Mouse (Mus musculus): ENCODE results near the gene Dhrs9. TPM values are rescaled to one million over a fixed set of nuclear protein-coding genes. Genes with fewer than 3 reads are reported as not detected.

The Dhrs9 gene
- polyA plus RNA-seq, 1 experiment from 2014 or later = not detected

- WGBS = 86% methylated on average over 1 of the region's 1 CpGs
- no peak overlapping the region for H3K9ac ChIP-seq (replicated peaks; ENCODE audit: low read length)
- H3K4me2 ChIP-seq (ENCODE audit: low read depth, low read length) = no peak overlapping the region
- H3K36me3 ChIP-seq (replicated peaks; ENCODE audit: control insufficient read depth, insufficient read depth, low read depth, low read length) = no peaks in the 10 kb centered on the region
- ATAC-seq (replicated peaks; ENCODE audit: insufficient number of reproducible peaks, low FRiP score, low TSS enrichment, low read depth) (no peak), DNase-seq (ENCODE audit: low spot score) (no peak)
- no peaks in the 10 kb centered on the region for H3K27me3 ChIP-seq (ENCODE audit: control insufficient read depth, insufficient read depth, low read length)
- no peak overlapping the region for H3K27ac ChIP-seq (replicated peaks; ENCODE audit: low read depth, low read length)
- no peak overlapping the region for H3K4me3 ChIP-seq (ENCODE audit: low read depth, low read length)
- H3K9me3 ChIP-seq (replicated peaks; ENCODE audit: control insufficient read depth, low read length) = no peaks in the 10 kb centered on the region
- H3K4me1 ChIP-seq (ENCODE audit: control insufficient read depth, insufficient read depth, low read length) = no peaks in the 10 kb centered on the region
Measured at GRCm38 (mm10) chr2:69426081-69426480, 45.8 kb downstream of the Dhrs9 start.

GRCm38 (mm10) chr2:69427141-69427540, 46.9 kb downstream of the Dhrs9 start:
- no peaks in the 10 kb centered on the region for H3K27me3 ChIP-seq (ENCODE audit: control insufficient read depth, insufficient read depth, low read length)
- no peaks in the 10 kb centered on the region for H3K4me1 ChIP-seq (ENCODE audit: control insufficient read depth, insufficient read depth, low read length)
- 86% methylated on average over 10 of the region's 10 CpGs for WGBS
- H3K36me3 ChIP-seq (replicated peaks; ENCODE audit: control insufficient read depth, insufficient read depth, low read depth, low read length) = no peaks in the 10 kb centered on the region
- no peak overlapping the region for H3K4me2 ChIP-seq (ENCODE audit: low read depth, low read length)
- H3K4me3 ChIP-seq (ENCODE audit: low read depth, low read length) = no peak overlapping the region
- no peak overlapping the region for H3K27ac ChIP-seq (replicated peaks; ENCODE audit: low read depth, low read length)
- no peaks in the 10 kb centered on the region for H3K9me3 ChIP-seq (replicated peaks; ENCODE audit: control insufficient read depth, low read length)
- no peak for DNase-seq (ENCODE audit: low spot score)
- H3K9ac ChIP-seq (replicated peaks; ENCODE audit: low read length) = no peak overlapping the region
- no peak for ATAC-seq (replicated peaks; ENCODE audit: insufficient number of reproducible peaks, low FRiP score, low TSS enrichment, low read depth)

- DNase-seq (ENCODE audit: low spot score) (peak; percentile 86), ATAC-seq (replicated peaks; ENCODE audit: insufficient number of reproducible peaks, low FRiP score, low TSS enrichment, low read depth) (no peak)
- H3K4me2 ChIP-seq (ENCODE audit: low read depth, low read length) = no peak overlapping the region
- WGBS = 36% methylated on average over 3 of the region's 3 CpGs
- no peaks in the 10 kb centered on the region for H3K9me3 ChIP-seq (replicated peaks; ENCODE audit: control insufficient read depth, low read length)
- H3K9ac ChIP-seq (replicated peaks; ENCODE audit: low read length) = no peak overlapping the region
- no peak overlapping the region for H3K4me3 ChIP-seq (ENCODE audit: low read depth, low read length)
- no peaks in the 10 kb centered on the region for H3K4me1 ChIP-seq (ENCODE audit: control insufficient read depth, insufficient read depth, low read length)
- no peaks in the 10 kb centered on the region for H3K27me3 ChIP-seq (ENCODE audit: control insufficient read depth, insufficient read depth, low read length)
- H3K27ac ChIP-seq (replicated peaks; ENCODE audit: low read depth, low read length) = no peak overlapping the region
- H3K36me3 ChIP-seq (replicated peaks; ENCODE audit: control insufficient read depth, insufficient read depth, low read depth, low read length) = no peaks in the 10 kb centered on the region
Measured at GRCm38 (mm10) chr2:69428116-69428515, 47.9 kb downstream of the Dhrs9 start.

GRCm38 (mm10) chr2:69441656-69442055, 61.4 kb downstream of the Dhrs9 start:
- Histone ChIP-seq H3K4me2 (ENCODE audit: low read depth, low read length) (no peak overlapping the region), H3K27me3 (ENCODE audit: control insufficient read depth, insufficient read depth, low read length) (no peaks in the 10 kb centered on the region), H3K4me1 (ENCODE audit: control insufficient read depth, insufficient read depth, low read length) (no peaks in the 10 kb centered on the region), H3K4me3 (ENCODE audit: low read depth, low read length) (no peak overlapping the region), H3K9ac (replicated peaks; ENCODE audit: low read length) (no peak overlapping the region), H3K36me3 (replicated peaks; ENCODE audit: control insufficient read depth, insufficient read depth, low read depth, low read length) (no peaks in the 10 kb centered on the region), H3K27ac (replicated peaks; ENCODE audit: low read depth, low read length) (no peak overlapping the region), H3K9me3 (replicated peaks; ENCODE audit: control insufficient read depth, low read length) (no peaks in the 10 kb centered on the region)
- ATAC-seq (replicated peaks; ENCODE audit: insufficient number of reproducible peaks, low FRiP score, low TSS enrichment, low read depth) (no peak), DNase-seq (ENCODE audit: low spot score) (no peak)
- WGBS = 60% methylated on average over 3 of the region's 3 CpGs

GRCm38 (mm10) chr2:69445896-69446472, 65.7 kb downstream of the Dhrs9 start:
- WGBS = 77% methylated on average over 4 of the region's 4 CpGs
- DNase-seq (ENCODE audit: low spot score) (peak; percentile 37), ATAC-seq (replicated peaks; ENCODE audit: insufficient number of reproducible peaks, low FRiP score, low TSS enrichment, low read depth) (no peak)
- H3K4me2 ChIP-seq (ENCODE audit: low read depth, low read length) = no peak overlapping the region
- no peaks in the 10 kb centered on the region for H3K27me3 ChIP-seq (ENCODE audit: control insufficient read depth, insufficient read depth, low read length)
- H3K4me3 ChIP-seq (ENCODE audit: low read depth, low read length) = no peak overlapping the region
- no peaks in the 10 kb centered on the region for H3K36me3 ChIP-seq (replicated peaks; ENCODE audit: control insufficient read depth, insufficient read depth, low read depth, low read length)
- H3K9me3 ChIP-seq (replicated peaks; ENCODE audit: control insufficient read depth, low read length) = no peaks in the 10 kb centered on the region
- no peak overlapping the region for H3K9ac ChIP-seq (replicated peaks; ENCODE audit: low read length)
- H3K27ac ChIP-seq (replicated peaks; ENCODE audit: low read depth, low read length) = no peak overlapping the region
- H3K4me1 ChIP-seq (ENCODE audit: control insufficient read depth, insufficient read depth, low read length) = no peaks in the 10 kb centered on the region

- Histone ChIP-seq H3K27me3 (ENCODE audit: control insufficient read depth, insufficient read depth, low read length) (no peaks in the 10 kb centered on the region), H3K4me1 (ENCODE audit: control insufficient read depth, insufficient read depth, low read length) (no peaks in the 10 kb centered on the region), H3K4me2 (ENCODE audit: low read depth, low read length) (no peak overlapping the region), H3K4me3 (ENCODE audit: low read depth, low read length) (no peak overlapping the region), H3K27ac (replicated peaks; ENCODE audit: low read depth, low read length) (no peak overlapping the region), H3K9ac (replicated peaks; ENCODE audit: low read length) (no peak overlapping the region), H3K36me3 (replicated peaks; ENCODE audit: control insufficient read depth, insufficient read depth, low read depth, low read length) (no peaks in the 10 kb centered on the region), H3K9me3 (replicated peaks; ENCODE audit: control insufficient read depth, low read length) (no peaks in the 10 kb centered on the region)
- DNase-seq (ENCODE audit: low spot score) (no peak), ATAC-seq (replicated peaks; ENCODE audit: insufficient number of reproducible peaks, low FRiP score, low TSS enrichment, low read depth) (no peak)
- 87% methylated on average over 4 of the region's 4 CpGs for WGBS
Measured at GRCm38 (mm10) chr2:69448581-69448980, 68.3 kb downstream of the Dhrs9 start.

- DNase-seq (ENCODE audit: low spot score) (no peak), ATAC-seq (replicated peaks; ENCODE audit: insufficient number of reproducible peaks, low FRiP score, low TSS enrichment, low read depth) (no peak)
- Histone ChIP-seq H3K4me3 (ENCODE audit: low read depth, low read length) (no peak overlapping the region), H3K4me2 (ENCODE audit: low read depth, low read length) (no peak overlapping the region), H3K9ac (replicated peaks; ENCODE audit: low read length) (no peak overlapping the region), H3K27ac (replicated peaks; ENCODE audit: low read depth, low read length) (no peak overlapping the region), H3K4me1 (ENCODE audit: control insufficient read depth, insufficient read depth, low read length) (no peaks in the 10 kb centered on the region), H3K9me3 (replicated peaks; ENCODE audit: control insufficient read depth, low read length) (no peaks in the 10 kb centered on the region), H3K36me3 (replicated peaks; ENCODE audit: control insufficient read depth, insufficient read depth, low read depth, low read length) (no peaks in the 10 kb centered on the region), H3K27me3 (ENCODE audit: control insufficient read depth, insufficient read depth, low read length) (no peaks in the 10 kb centered on the region)
- WGBS = 95% methylated on average over 5 of the region's 5 CpGs
Measured at GRCm38 (mm10) chr2:69451128-69451527, 70.9 kb downstream of the Dhrs9 start.

All from embryonic facial prominence, embryonic 11.5 days (tissue).